Mouse (Mus musculus) stomach, embryonic 16.5 days (tissue): ENCODE measurements at regions not wholly inside any gene's neighbourhood (a gene's known extent, or its start where the extent isn't known, plus 50 kb on each side); places are given as distances from the start of the nearest gene placed in this dataset.

Experiments
- ATAC-seq: fragments of 200-750 bp; cut with Nextera tagmentation; 2 replicates; pipeline ENCODE4 v1.8.0; 2017; ENCODE audit warnings: moderate number of reproducible peaks, moderate TSS enrichment; ENCODE audit not compliant: insufficient read depth, low FRiP score
- H3K27ac ChIP-seq: fragments of 300-500 bp; sonication (generic); 2 replicates; pipeline ENCODE4 v1.5.1; 2014; ENCODE audit warnings: low read length
- H3K27me3 ChIP-seq: fragments of 300-500 bp; sonication (generic); 2 replicates; pipeline ENCODE4 v1.6.1; 2014; ENCODE audit warnings: low read length, control low read depth, mixed read lengths; ENCODE audit not compliant: control insufficient read depth, insufficient read depth
- H3K36me3 ChIP-seq: fragments of 300-500 bp; sonication (generic); 2 replicates; pipeline ENCODE4 v1.6.1; 2014; ENCODE audit warnings: low read length; ENCODE audit not compliant: control insufficient read depth, insufficient read depth
- H3K4me1 ChIP-seq: fragments of 300-500 bp; sonication (generic); 2 replicates; pipeline ENCODE4 v1.6.1; 2014; ENCODE audit warnings: low read length, control low read depth, mixed read lengths; ENCODE audit not compliant: control insufficient read depth, insufficient read depth
- H3K4me2 ChIP-seq: fragments of 300-500 bp; sonication (generic); 2 replicates; pipeline ENCODE4 v1.6.1; 2014; ENCODE audit warnings: low read depth, low read length, mixed read lengths
- H3K4me3 ChIP-seq: fragments of 300-500 bp; sonication (generic); replicated peaks from 2 replicates; pipeline ENCODE4 v1.5.1; 2014; ENCODE audit warnings: mild to moderate bottlenecking, low read length
- H3K9ac ChIP-seq: fragments of 300-500 bp; sonication (generic); 2 replicates; pipeline ENCODE4 v1.6.1; 2014; ENCODE audit warnings: low read length
- H3K9me3 ChIP-seq: fragments of 300-500 bp; sonication (generic); replicated peaks from 2 replicates; pipeline ENCODE4 v1.6.1; 2016; ENCODE audit warnings: low read length, control low read depth; ENCODE audit not compliant: control insufficient read depth
- WGBS: fragments of 180-500 bp; shearing (Covaris S2); extraction: QIAGEN DNeasy Blood & Tissue Kit; methylation state at CpG from one replicate; pipeline ENCODE4 v1.1.7; 2014; 5-methylcytosine and 5-hydroxymethylcytosine counted together

- no peak overlapping the region for H3K4me3 ChIP-seq
- H3K9me3 ChIP-seq: no peaks in the 10 kb centered on the region
- H3K36me3 ChIP-seq: no peaks in the 10 kb centered on the region
- H3K27ac ChIP-seq: no peak overlapping the region
- H3K9ac ChIP-seq: no peak overlapping the region
- no peak for ATAC-seq
- no peak overlapping the region for H3K4me2 ChIP-seq
- H3K27me3 ChIP-seq: no peaks in the 10 kb centered on the region
- H3K4me1 ChIP-seq: no peaks in the 10 kb centered on the region
Observed at GRCm38 (mm10) chr9:112446027-112446352, 210.3 kb upstream of the Arpp21 start.

DNA sequence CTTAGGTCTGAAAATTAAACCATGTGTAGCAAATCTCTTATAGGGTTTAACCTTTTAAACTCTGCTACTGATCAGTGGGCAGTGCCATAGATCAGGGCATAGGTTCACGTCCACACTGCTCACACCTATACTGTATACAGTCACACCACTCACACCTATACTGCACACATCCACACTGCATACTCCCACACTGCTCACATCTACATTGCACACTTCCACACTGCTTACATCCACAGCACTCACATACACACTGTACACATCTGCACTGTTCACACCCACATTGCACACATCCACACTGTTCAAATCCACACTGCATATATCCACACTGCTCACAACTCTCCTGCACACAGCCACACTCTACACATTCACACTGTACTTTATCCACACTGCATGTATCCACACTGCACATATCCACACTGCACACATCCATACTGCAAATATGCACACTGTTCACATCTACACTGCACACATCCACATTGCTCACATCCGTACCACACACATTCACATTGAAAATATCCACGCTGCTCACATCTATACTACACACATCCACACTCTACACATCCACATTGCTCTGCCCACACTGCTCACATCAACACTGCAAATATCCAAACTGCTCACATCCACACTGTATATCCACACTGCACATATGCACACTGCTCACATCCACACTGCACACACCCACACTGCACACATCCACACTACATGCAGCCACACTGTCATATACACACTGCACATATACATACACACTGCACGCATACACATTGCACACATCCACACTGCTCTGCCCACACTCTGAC, 209.7 kb upstream of the Arpp21 start:
- Histone ChIP-seq H3K4me3 (no peak overlapping the region), H3K36me3 (no peaks in the 10 kb centered on the region), H3K27me3 (no peaks in the 10 kb centered on the region), H3K4me2 (no peak overlapping the region), H3K9me3 (no peaks in the 10 kb centered on the region), H3K9ac (no peak overlapping the region), H3K27ac (no peak overlapping the region), H3K4me1 (no peaks in the 10 kb centered on the region)
- ATAC-seq: peak; percentile 40; the same call in 1 of the 2 replicates
- 89% methylated on average over 4 of the region's 4 CpGs for WGBS

- H3K4me2 ChIP-seq: no peak overlapping the region
- H3K27me3 ChIP-seq: no peaks in the 10 kb centered on the region
- H3K9me3 ChIP-seq: no peaks in the 10 kb centered on the region
- H3K4me1 ChIP-seq: no peaks in the 10 kb centered on the region
- 86% methylated on average over 2 of the region's 2 CpGs for WGBS
- no peak overlapping the region for H3K27ac ChIP-seq
- no peak for ATAC-seq
- no peaks in the 10 kb centered on the region for H3K36me3 ChIP-seq
- no peak overlapping the region for H3K9ac ChIP-seq
- H3K4me3 ChIP-seq: no peak overlapping the region
Observed at GRCm38 (mm10) chr9:112444220-112444619, 208.5 kb upstream of the Arpp21 start.

DNA sequence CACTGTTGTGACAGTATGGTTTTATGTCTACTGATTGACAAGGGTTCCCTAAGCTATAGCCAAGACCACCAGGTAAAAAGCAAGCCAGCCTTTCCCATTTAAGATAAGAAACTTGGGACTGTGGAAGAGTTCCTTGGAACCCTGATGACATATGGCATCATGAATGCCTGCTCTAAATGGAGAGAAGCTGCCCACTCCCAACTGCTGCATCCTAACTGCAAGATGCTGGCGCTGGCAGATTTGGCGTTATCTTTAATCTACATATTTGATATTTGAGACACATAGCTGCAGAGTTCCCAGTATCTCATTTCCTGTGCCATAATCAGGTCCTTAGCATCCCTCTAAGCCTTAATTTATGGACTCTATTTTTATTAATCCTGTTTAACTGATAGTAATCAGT, 200.4 kb upstream of the Arpp21 start:
- ATAC-seq: no peak
- H3K9ac ChIP-seq: no peak overlapping the region
- H3K4me3 ChIP-seq: no peak overlapping the region
- WGBS: 87% methylated on average over 2 of the region's 2 CpGs
- H3K4me2 ChIP-seq: no peak overlapping the region
- H3K4me1 ChIP-seq: no peaks in the 10 kb centered on the region
- H3K27ac ChIP-seq: no peak overlapping the region
- H3K27me3 ChIP-seq: no peaks in the 10 kb centered on the region
- no peaks in the 10 kb centered on the region for H3K36me3 ChIP-seq
- H3K9me3 ChIP-seq: no peaks in the 10 kb centered on the region

DNA sequence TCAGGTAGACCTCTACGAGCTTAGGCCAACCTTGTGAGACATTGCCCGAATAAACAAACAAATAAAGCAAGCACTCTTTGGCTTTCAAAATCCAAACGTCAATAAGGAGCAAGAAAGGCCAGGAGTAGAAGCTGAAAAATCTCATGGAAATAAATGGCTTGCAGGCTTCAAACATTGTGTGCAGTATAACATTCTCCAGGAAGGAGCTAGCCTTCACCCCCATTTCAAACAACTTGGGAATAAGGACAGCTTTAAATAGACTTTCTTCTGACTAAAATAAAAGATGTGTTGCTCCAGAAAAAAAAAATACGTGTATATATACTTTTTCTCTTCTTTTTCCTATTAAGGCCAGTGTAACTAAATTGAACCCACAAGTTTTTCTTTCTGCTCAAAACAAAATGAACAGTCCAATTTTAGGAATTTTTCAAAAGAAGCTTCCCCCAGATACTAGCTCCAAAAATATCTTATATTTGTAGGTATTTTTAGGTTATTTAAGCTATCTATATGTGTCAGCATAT, 196.2 kb upstream of the Arpp21 start:
- WGBS: 73% methylated on average over 4 of the region's 4 CpGs
- H3K4me2 ChIP-seq: no peak overlapping the region
- ATAC-seq: no peak
- no peak overlapping the region for H3K4me3 ChIP-seq
- H3K9me3 ChIP-seq: no peaks in the 10 kb centered on the region
- H3K27ac ChIP-seq: no peak overlapping the region
- no peak overlapping the region for H3K9ac ChIP-seq
- H3K27me3 ChIP-seq: no peaks in the 10 kb centered on the region
- no peaks in the 10 kb centered on the region for H3K36me3 ChIP-seq
- H3K4me1 ChIP-seq: no peaks in the 10 kb centered on the region

GRCm38 (mm10) chr9:112429196-112429595, 193.5 kb upstream of the Arpp21 start:
- no peak for ATAC-seq
- Histone ChIP-seq H3K4me3 (no peak overlapping the region), H3K4me1 (no peaks in the 10 kb centered on the region), H3K9me3 (no peaks in the 10 kb centered on the region), H3K4me2 (no peak overlapping the region), H3K9ac (no peak overlapping the region), H3K27ac (no peak overlapping the region), H3K36me3 (no peaks in the 10 kb centered on the region), H3K27me3 (no peaks in the 10 kb centered on the region)
- 61% methylated on average over 3 of the region's 3 CpGs for WGBS

DNA sequence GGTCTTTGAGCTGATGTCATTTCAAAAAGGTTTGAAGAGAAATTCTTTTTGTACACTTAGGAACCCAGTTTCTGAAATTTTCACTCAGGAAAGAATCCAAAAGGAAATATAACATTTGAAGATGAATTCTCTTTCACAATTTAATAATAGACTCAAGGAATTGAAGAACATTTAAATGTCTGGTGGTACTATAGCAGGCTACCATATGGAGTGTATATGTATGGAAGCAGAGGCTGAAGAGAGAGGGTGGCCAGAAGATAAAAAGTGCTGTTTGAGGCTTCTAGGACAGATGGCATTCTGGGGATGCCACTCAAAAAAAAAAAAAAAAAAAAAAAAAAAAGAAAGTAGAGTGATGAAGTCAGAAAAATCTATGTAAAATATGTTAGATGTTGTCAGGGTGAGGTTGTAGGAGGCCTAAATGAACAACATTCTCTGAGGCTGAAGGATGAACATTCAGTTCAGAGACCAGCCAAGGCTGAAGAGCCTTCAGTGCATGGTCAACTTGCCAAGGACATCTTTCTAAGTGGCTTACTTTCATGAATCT, 170.1 kb upstream of the Arpp21 start:
- H3K9me3 ChIP-seq: no peaks in the 10 kb centered on the region
- no peak overlapping the region for H3K27ac ChIP-seq
- H3K36me3 ChIP-seq: no peaks in the 10 kb centered on the region
- no peak overlapping the region for H3K9ac ChIP-seq
- no peak for ATAC-seq
- no peak overlapping the region for H3K4me2 ChIP-seq
- no peaks in the 10 kb centered on the region for H3K4me1 ChIP-seq
- no peaks in the 10 kb centered on the region for H3K27me3 ChIP-seq
- H3K4me3 ChIP-seq: no peak overlapping the region

GRCm38 (mm10) chr9:112370746-112371145, 135.0 kb upstream of the Arpp21 start:
- 78% methylated on average over 1 of the region's 1 CpGs for WGBS
- Histone ChIP-seq H3K4me3 (no peak overlapping the region), H3K9me3 (no peaks in the 10 kb centered on the region), H3K4me2 (no peak overlapping the region), H3K4me1 (no peaks in the 10 kb centered on the region), H3K27ac (no peak overlapping the region), H3K27me3 (no peaks in the 10 kb centered on the region), H3K36me3 (no peaks in the 10 kb centered on the region), H3K9ac (no peak overlapping the region)
- ATAC-seq: no peak

DNA sequence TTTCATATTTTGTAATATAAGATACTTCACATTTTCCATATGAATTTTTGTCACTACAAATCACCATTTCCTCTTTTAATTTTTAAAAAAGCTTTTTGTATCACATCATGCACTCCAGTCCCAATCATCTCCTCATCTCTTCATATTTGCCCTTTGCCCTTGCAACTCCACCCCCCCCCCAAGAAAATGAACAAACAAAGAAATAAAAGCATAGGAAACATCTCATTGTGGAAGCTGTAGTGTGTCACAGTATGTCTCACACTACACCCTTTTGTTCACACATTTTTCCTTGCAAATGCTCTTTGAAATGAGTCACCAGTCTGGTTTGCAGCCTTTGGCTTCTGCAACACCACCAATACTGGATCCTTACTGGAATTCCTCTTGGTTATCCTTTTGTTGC, 131.6 kb upstream of the Arpp21 start:
- H3K4me1 ChIP-seq: no peaks in the 10 kb centered on the region
- no peaks in the 10 kb centered on the region for H3K9me3 ChIP-seq
- H3K27me3 ChIP-seq: no peaks in the 10 kb centered on the region
- H3K4me3 ChIP-seq: no peak overlapping the region
- no peak overlapping the region for H3K4me2 ChIP-seq
- no peaks in the 10 kb centered on the region for H3K36me3 ChIP-seq
- ATAC-seq: no peak
- no peak overlapping the region for H3K9ac ChIP-seq
- H3K27ac ChIP-seq: no peak overlapping the region
